Mouse (Mus musculus) ES-Bruce4 (cell line): ENCODE measurements around the gene Rpl7l1.

Experiments
- CTCF ChIP-seq: IDR thresholded peaks from one replicate; pipeline ENCODE4 v1.8.1; 2011; ENCODE audit warnings: low read depth, low read length
- POLR2A ChIP-seq: IDR thresholded peaks from one replicate; pipeline ENCODE4 v1.8.1; 2011; ENCODE audit warnings: low read length; ENCODE audit not compliant: insufficient read depth

- TF ChIP-seq CTCF (no peak), POLR2A (no peak)
Observed at GRCm38 (mm10) chr17:46750580-46750979, 31.9 kb downstream of the Rpl7l1 start.
